Mouse (Mus musculus) bone marrow macrophage, adult 2 months (primary cell): ENCODE data around the gene Map3k7.

Experiments
- CTCF ChIP-seq: IDR thresholded peaks from 2 replicates; pipeline ENCODE4 v1.5.1; 2012; ENCODE audit warnings: low read depth, mild to moderate bottlenecking, low read length, moderate library complexity
- POLR2A ChIP-seq: IDR thresholded peaks from 2 replicates; pipeline ENCODE4 v1.6.1; 2012; ENCODE audit warnings: mild to moderate bottlenecking, low read depth, low read length, borderline replicate concordance

DNA sequence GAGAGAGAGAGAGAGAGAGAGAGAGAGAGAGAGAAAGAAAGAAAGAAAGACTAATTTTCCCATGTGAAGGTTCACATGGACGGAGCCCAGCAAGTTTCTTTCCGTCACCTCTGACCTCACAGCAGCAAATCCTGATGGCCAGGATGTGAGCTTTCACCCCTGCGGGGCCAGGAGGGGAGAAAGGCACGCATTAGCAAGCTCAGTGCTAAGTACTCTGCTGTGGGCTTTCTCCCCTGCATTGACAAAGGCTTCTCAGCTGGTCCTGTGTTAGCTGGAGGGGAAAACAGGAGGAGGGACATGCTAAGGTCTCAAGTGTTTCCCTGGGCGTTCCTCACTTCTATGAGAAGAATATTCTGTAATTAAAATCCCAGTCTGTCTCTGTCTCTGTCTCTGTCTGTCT lies 81.3 kb downstream of the Map3k7 start:
- TF ChIP-seq POLR2A (no peak), CTCF (no peak)
